Mouse (Mus musculus): Measurements from ENCODE around the gene Jund.

DNA sequence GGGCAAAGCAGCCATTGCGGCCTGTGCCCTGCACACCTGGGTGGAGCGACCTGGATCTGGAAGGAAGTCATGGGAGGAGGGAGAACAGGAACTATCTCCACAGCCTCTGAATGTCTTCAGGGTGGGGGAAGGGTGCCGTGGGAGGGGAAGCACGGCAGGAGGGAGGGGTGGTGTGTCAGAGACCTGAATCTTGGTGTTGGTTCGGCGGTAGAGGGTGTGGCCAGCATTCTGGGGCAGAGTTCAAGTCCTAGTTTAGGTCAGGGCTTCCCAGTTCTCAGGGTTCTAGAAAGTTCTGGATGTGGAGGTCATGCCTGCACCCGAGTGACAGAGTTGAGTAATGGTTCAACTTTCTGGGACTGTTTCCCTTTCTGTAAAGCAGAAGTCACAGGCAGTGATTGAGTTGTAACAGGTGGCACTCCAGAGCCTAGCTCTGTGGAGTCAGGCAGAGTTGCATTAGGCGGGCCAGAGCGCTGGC is 21.1 kb downstream of the Jund start:
- TF ChIP-seq CTCF (IDR thresholded peaks at IDR 0.05; ENCODE audit: extremely low read depth, insufficient read depth, low read length) (no peak), POLR2A (IDR thresholded peaks at IDR 0.05; ENCODE audit: extremely low read depth, insufficient read depth, low read length) (no peak)
